Mouse (Mus musculus): ENCODE results near the gene Hhat. TPM values are rescaled to one million over a fixed set of nuclear protein-coding genes. Genes with fewer than 3 reads are reported as not detected.

Hhat gene
- total and polyA plus RNA-seq, 2 experiments from 2014 or later, result 4.0 to 13.2 TPM

- WGBS, result 20% methylated on average over 16 of the region's 16 CpGs
- H3K9ac ChIP-seq (replicated peaks; ENCODE audit: low read depth, low read length), result no peak overlapping the region; the same call in 1 of the 2 replicates
- ATAC-seq (ENCODE audit: insufficient read depth, low read depth) (no peak), DNase-seq (ENCODE audit: low spot score) (no peak)
- peaks cover 6% of the 10 kb centered on the region; the same call in 1 of the 2 replicates for H3K4me1 ChIP-seq (ENCODE audit: control insufficient read depth, insufficient read depth)
- no peak overlapping the region for H3K4me3 ChIP-seq (ENCODE audit: low read depth, low read length)
- no peaks in the 10 kb centered on the region for H3K36me3 ChIP-seq (replicated peaks; ENCODE audit: control insufficient read depth, insufficient read depth, low read length)
- no peaks in the 10 kb centered on the region for H3K9me3 ChIP-seq (replicated peaks; ENCODE audit: control insufficient read depth, low read length)
- no peaks in the 10 kb centered on the region for H3K27me3 ChIP-seq (ENCODE audit: control insufficient read depth, insufficient read depth, low read length)
- H3K4me2 ChIP-seq (ENCODE audit: low read depth, low read length), result no peak overlapping the region
- no peak for TF ChIP-seq EP300 (IDR thresholded peaks at IDR 0.05; ENCODE audit: low read depth)
- peak; percentile 53 for TF ChIP-seq CTCF (IDR thresholded peaks at IDR 0.05; ENCODE audit: low read depth)
- no peak overlapping the region for H3K27ac ChIP-seq (ENCODE audit: low read depth)
These were observed 25.6 kb downstream of the Hhat start for GRCm38 (mm10) chr1:192745240-192746101.

DNA sequence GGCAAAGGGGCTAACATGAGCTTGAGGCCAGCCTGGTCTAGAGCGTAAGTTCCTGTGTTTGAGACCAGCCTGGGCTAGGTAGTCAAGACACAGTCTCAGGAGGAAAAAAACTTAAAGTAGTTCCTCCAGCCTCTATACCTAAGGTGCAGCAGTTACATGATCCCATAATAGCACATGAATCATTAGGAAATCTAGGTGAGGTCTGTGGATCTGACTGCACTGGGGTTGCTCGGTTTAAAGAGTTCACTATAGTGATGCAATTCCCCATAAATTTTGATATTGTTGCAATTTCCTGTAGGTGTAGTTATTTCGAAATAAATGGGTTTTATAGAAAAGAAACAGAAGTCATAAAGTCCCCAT, 26.2 kb downstream of the Hhat start:
- Histone ChIP-seq H3K9ac (replicated peaks; ENCODE audit: low read depth, low read length) (no peak overlapping the region), H3K9me3 (replicated peaks; ENCODE audit: control insufficient read depth, low read length) (no peaks in the 10 kb centered on the region), H3K4me1 (ENCODE audit: control insufficient read depth, insufficient read depth) (peaks cover 4% of the 10 kb centered on the region; the same call in 1 of the 2 replicates), H3K27me3 (ENCODE audit: control insufficient read depth, insufficient read depth, low read length) (no peaks in the 10 kb centered on the region), H3K36me3 (replicated peaks; ENCODE audit: control insufficient read depth, insufficient read depth, low read length) (no peaks in the 10 kb centered on the region), H3K4me2 (ENCODE audit: low read depth, low read length) (no peak overlapping the region), H3K4me3 (ENCODE audit: low read depth, low read length) (no peak overlapping the region), H3K27ac (ENCODE audit: low read depth) (no peak overlapping the region)
- 69% methylated on average over 3 of the region's 3 CpGs for WGBS
- ATAC-seq (ENCODE audit: insufficient read depth, low read depth) (no peak), DNase-seq (ENCODE audit: low spot score) (no peak)
- TF ChIP-seq EP300 (IDR thresholded peaks at IDR 0.05; ENCODE audit: low read depth), result no peak
- TF ChIP-seq CTCF (IDR thresholded peaks at IDR 0.05; ENCODE audit: low read depth), result no peak

DNA sequence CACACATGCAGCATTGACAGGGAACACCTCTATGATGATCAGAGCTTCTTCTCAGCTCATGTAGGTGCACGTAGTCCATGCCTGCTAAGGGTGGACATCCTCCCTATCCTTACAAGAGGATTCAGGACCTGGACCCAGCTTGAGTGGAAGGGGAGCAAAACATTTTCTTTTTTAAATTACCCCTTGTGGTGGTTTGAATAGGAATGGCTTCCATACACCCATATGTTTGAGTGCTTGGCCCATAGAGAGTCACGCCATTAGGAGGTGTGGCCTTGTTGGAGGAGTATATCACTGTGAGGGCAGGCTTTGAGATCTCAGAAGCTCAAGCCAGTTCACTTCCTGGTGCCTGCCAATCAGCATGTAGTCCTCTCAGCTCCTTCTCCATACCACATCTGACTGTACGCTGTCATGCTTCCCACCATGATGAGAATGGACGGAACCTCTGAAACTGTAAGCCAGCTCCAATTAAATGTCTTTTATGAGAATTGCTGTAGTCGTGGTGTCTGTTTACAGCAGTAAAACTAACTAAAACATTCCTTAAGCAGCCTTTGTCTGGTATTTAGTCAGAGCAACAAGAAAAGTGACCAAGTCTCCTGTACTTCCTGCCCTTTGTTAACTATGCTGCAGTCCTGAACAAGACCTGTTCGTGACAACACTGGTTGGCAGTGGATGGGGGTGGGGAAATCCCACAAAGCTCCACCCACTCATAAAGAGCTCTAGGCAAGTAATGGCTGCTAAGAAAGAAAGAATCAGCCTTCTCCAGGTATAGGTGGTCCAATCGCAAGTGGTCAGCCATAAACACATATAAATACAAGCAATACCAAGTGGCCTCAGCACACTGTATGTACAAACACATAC, 28.4 kb downstream of the Hhat start:
- H3K36me3 ChIP-seq (replicated peaks; ENCODE audit: control insufficient read depth, insufficient read depth, low read length), result no peaks in the 10 kb centered on the region
- no peak for ATAC-seq (ENCODE audit: insufficient read depth, low read depth)
- DNase-seq (ENCODE audit: low spot score), result no peak
- H3K4me1 ChIP-seq (ENCODE audit: control insufficient read depth, insufficient read depth), result no peaks in the 10 kb centered on the region
- H3K27me3 ChIP-seq (ENCODE audit: control insufficient read depth, insufficient read depth, low read length), result no peaks in the 10 kb centered on the region
- H3K4me3 ChIP-seq (ENCODE audit: low read depth, low read length), result no peak overlapping the region
- H3K9me3 ChIP-seq (replicated peaks; ENCODE audit: control insufficient read depth, low read length), result no peaks in the 10 kb centered on the region
- no peak overlapping the region for H3K9ac ChIP-seq (replicated peaks; ENCODE audit: low read depth, low read length)
- 81% methylated on average over 7 of the region's 7 CpGs for WGBS
- TF ChIP-seq EP300 (IDR thresholded peaks at IDR 0.05; ENCODE audit: low read depth) (no peak), CTCF (IDR thresholded peaks at IDR 0.05; ENCODE audit: low read depth) (no peak)
- no peak overlapping the region for H3K27ac ChIP-seq (ENCODE audit: low read depth)
- H3K4me2 ChIP-seq (ENCODE audit: low read depth, low read length), result no peak overlapping the region

- no peak overlapping the region for H3K4me2 ChIP-seq (ENCODE audit: low read depth, low read length)
- H3K9me3 ChIP-seq (replicated peaks; ENCODE audit: control insufficient read depth, low read length), result no peaks in the 10 kb centered on the region
- H3K4me3 ChIP-seq (ENCODE audit: low read depth, low read length), result no peak overlapping the region
- WGBS, result 89% methylated on average over 2 of the region's 2 CpGs
- no peak overlapping the region for H3K9ac ChIP-seq (replicated peaks; ENCODE audit: low read depth, low read length)
- DNase-seq (ENCODE audit: low spot score) (no peak), ATAC-seq (ENCODE audit: insufficient read depth, low read depth) (no peak)
- TF ChIP-seq CTCF (IDR thresholded peaks at IDR 0.05; ENCODE audit: low read depth) (no peak), EP300 (IDR thresholded peaks at IDR 0.05; ENCODE audit: low read depth) (no peak)
- no peaks in the 10 kb centered on the region for H3K4me1 ChIP-seq (ENCODE audit: control insufficient read depth, insufficient read depth)
- no peaks in the 10 kb centered on the region for H3K36me3 ChIP-seq (replicated peaks; ENCODE audit: control insufficient read depth, insufficient read depth, low read length)
- no peak overlapping the region for H3K27ac ChIP-seq (ENCODE audit: low read depth)
- H3K27me3 ChIP-seq (ENCODE audit: control insufficient read depth, insufficient read depth, low read length), result no peaks in the 10 kb centered on the region
These were observed 29.1 kb downstream of the Hhat start for GRCm38 (mm10) chr1:192741896-192742295.

- Histone ChIP-seq H3K27ac (ENCODE audit: low read depth) (peak overlapping the region; percentile 25; the same call in 1 of the 2 replicates), H3K4me1 (ENCODE audit: control insufficient read depth, insufficient read depth) (no peaks in the 10 kb centered on the region), H3K9me3 (replicated peaks; ENCODE audit: control insufficient read depth, low read length) (no peaks in the 10 kb centered on the region), H3K36me3 (replicated peaks; ENCODE audit: control insufficient read depth, insufficient read depth, low read length) (no peaks in the 10 kb centered on the region), H3K4me2 (ENCODE audit: low read depth, low read length) (no peak overlapping the region), H3K9ac (replicated peaks; ENCODE audit: low read depth, low read length) (no peak overlapping the region), H3K4me3 (ENCODE audit: low read depth, low read length) (no peak overlapping the region), H3K27me3 (ENCODE audit: control insufficient read depth, insufficient read depth, low read length) (no peaks in the 10 kb centered on the region)
- ATAC-seq (ENCODE audit: insufficient read depth, low read depth), result peak; percentile 33; the same call in 1 of the 2 replicates
- TF ChIP-seq EP300 (IDR thresholded peaks at IDR 0.05; ENCODE audit: low read depth), result no peak
- no peak for TF ChIP-seq CTCF (IDR thresholded peaks at IDR 0.05; ENCODE audit: low read depth)
- DNase-seq (ENCODE audit: low spot score), result no peak
- 80% methylated on average over 3 of the region's 3 CpGs for WGBS
These were observed 34.5 kb downstream of the Hhat start for GRCm38 (mm10) chr1:192736524-192736923.

Data from heart, postnatal 0 days (tissue).